Mouse (Mus musculus): ENCODE measurements around the gene Vmn1r84. TPM values are rescaled to one million over a fixed set of nuclear protein-coding genes. Genes with fewer than 3 reads are reported as not detected.

The Vmn1r84 gene
- not detected for total RNA-seq (2021)

DNA sequence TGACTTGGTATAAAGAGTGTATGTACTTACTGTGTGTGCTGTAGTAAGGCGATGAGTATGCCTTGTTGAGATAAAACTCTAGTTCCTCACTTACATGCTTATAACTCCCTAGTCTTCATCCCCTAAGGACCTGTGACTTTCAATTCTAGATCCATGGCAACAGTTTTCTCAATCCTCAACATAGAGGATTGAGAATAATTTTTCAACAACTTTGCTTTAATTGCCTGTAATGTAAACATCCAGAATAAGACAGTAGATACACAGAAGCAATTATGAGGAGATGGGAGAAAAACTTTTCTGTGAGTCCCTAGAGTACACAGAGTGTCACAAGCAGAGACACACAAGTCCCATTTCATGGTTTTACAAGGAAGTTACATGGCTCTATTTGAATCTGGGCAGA lies at the start of gene Vmn1r84:
TSS of gene Vmn1r84 (minus strand) at position 101 of the 400 bp plus-strand sequence.
- DNase-seq (ENCODE audit: low spot score), result no peak
- intact Hi-C loops (cut with DNase I), result no loop called here

DNA sequence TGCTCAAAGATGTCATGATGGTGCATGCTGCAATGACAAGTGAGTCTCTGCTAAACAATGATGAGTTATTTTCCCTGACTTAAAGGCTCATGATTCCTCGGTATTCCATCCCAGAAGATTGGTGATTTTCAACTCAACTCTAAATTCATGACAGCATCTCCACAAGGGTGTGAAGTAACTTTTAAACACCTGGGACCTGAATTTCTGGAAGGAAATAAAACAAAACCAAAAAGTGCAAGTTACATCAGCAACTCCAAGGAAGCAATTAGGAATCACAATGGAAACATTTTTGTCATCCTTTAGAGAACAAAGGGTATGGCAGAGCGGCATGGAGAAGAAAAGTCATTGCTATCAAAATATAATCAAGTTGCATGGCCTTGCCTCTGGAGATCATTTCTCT lies 39.7 kb downstream of the Vmn1r84 start, which contains the start of gene Vmn1r83:
TSS of gene Vmn1r83 (minus strand) at position 101 of the 400 bp plus-strand sequence.
- DNase-seq (ENCODE audit: low spot score), result no peak

More for the DNA sequence above, 39.7 kb downstream of the Vmn1r84 start, which contains the start of gene Vmn1r83:
- intact Hi-C loops (cut with DNase I), result no loop called here

Small RNA genes lying within 50 kb of the gene (microRNA-seq; reads per million reads assigned to microRNA genes)
- gene Gm23521, result not detected

Other genes starting within 250 kb of the Vmn1r84 start
- gene Vmn1r78, start 219.0 kb downstream of the Vmn1r84 start, total RNA-seq (2021), result not detected
- gene Vmn1r79, start 198.0 kb downstream of the Vmn1r84 start, total RNA-seq (2021), result not detected
- gene Vmn1r80, start 180.0 kb downstream of the Vmn1r84 start, total RNA-seq (2021), result not detected
- not detected for gene Vmn1r81, start 101.0 kb downstream of the Vmn1r84 start, total RNA-seq (2021)
- gene Vmn1r82, start 68.8 kb downstream of the Vmn1r84 start, total RNA-seq (2021), result not detected
- gene Vmn1r83, start 39.8 kb downstream of the Vmn1r84 start, total RNA-seq (2021), result not detected
- 1 to 10 TPM; 2.0 to 3.4 TPM for gene Zfp551, start 53.5 kb upstream of the Vmn1r84 start, total RNA-seq (2021)
- 10 to 100 TPM in 1 of 2 experiments, 1 to 10 TPM in 1; 9.2 to 10.7 TPM for gene Zfp606, start 109.0 kb upstream of the Vmn1r84 start, total RNA-seq (2021)
- gene 2900092C05Rik, start 143.2 kb upstream of the Vmn1r84 start, total RNA-seq (2021), result not detected
- gene Vmn2r53, start 239.5 kb upstream of the Vmn1r84 start, total RNA-seq (2021), result under 1 TPM in 1 of 2 experiments, not detected in 1; under 0.01 TPM

Measured in heart, postnatal 25 days (tissue).